Mouse (Mus musculus) G1E (cell line): ENCODE measurements around the gene Trmt1.

ENCODE experiments used
- CTCF ChIP-seq: IDR thresholded peaks from 2 replicates; pipeline ENCODE4 v1.5.1; 2012; ENCODE audit warnings: low read depth, low read length, inconsistent platforms, mixed read lengths
- GATA1 ChIP-seq: IDR thresholded peaks from 2 replicates; pipeline ENCODE4 v1.6.1; 2012; ENCODE audit warnings: borderline replicate concordance, low read length, inconsistent platforms, mixed read lengths
- GATA2 ChIP-seq: IDR thresholded peaks from 2 replicates; pipeline ENCODE4 v1.6.1; 2012; ENCODE audit warnings: low read depth, low read length, inconsistent platforms, borderline replicate concordance
- POLR2AphosphoS5 ChIP-seq: IDR thresholded peaks from 2 replicates; pipeline ENCODE4 v1.6.1; 2012; ENCODE audit warnings: low read depth, low read length, inconsistent platforms; ENCODE audit not compliant: insufficient replicate concordance
- TAL1 ChIP-seq: conservative IDR thresholded peaks from 2 replicates; pipeline ENCODE4 v1.6.1; 2012; ENCODE audit warnings: low read depth, low read length, inconsistent platforms, mixed read lengths

GRCm38 (mm10) chr8:84687705-84688100 lies 1.6 kb downstream of the Trmt1 start, which contains the start of gene Nacc1:
- TF ChIP-seq CTCF (no peak), GATA1 (no peak), POLR2AphosphoS5 (no peak), TAL1 (no peak), GATA2 (no peak)
